Mouse (Mus musculus): ENCODE results near the gene Gm20806.
"Not testable (repeated sequence)": the region's sequence is repeated elsewhere in the genome, so short reads cannot be mapped to it uniquely, and the experiment has no call there.

Gm20806 gene

GRCm38 (mm10) chrY:78837956-78838355, at the start of gene Gm20806:
Gene Gm20806 (minus strand): TSS chrY:78838056.
- DNase-seq: not testable (repeated sequence)

Measured in kidney, postnatal 14 days (tissue).